Mouse (Mus musculus) c-Kit-positive CD71-negative TER-119-negative erythroid progenitor cells, embryonic 14.5 days (primary cell): ENCODE measurements around the gene Plxna2.

Experiments
- DNase-seq: peaks from one replicate; pipeline ENCODE4 v3.0.0-alpha.2; 2013; ENCODE audit warnings: low read depth

The Plxna2 gene

DNA sequence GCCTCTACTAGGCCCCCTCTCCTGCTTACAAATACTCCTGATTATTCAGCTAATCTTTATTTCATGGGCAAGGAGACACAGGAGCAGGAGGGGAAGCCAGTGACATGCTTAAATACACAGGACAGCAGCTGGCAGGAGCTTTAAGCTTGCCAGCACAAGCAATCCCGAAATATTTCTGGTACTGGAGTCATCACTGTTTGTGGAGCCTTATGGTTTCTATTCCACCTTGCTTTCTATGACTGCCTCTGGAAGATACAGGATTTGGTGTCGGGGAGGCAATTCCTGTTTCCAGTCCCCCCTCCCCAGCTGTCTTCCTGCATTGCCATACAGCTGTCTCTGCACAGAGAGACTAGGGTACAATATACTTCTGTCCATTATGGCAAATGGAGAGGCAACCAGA, 4.7 kb downstream of the Plxna2 start:
- DNase-seq: no peak

DNA sequence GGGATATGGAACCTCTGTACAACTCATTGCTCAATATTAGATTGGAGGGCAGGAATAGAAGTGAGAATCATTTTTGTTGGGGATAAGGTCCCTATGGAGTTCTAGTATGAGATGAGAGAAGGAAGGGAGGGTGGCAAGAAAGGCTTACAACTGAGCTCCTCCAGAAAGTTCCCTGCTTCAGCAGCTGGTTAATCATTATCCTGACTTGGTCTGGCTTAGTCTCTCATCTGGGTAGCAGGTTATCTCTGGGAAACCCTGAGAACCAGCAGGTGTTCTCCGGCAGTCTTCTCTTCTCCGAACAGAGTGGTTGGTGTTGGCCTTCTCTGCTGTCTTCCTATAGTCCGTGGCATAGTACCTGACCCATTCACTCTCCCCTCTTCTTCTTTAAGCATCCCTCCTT, 5.6 kb downstream of the Plxna2 start:
- DNase-seq: no peak

GRCm38 (mm10) chr1:194624411-194624810, 6.4 kb downstream of the Plxna2 start:
- DNase-seq: no peak

DNA sequence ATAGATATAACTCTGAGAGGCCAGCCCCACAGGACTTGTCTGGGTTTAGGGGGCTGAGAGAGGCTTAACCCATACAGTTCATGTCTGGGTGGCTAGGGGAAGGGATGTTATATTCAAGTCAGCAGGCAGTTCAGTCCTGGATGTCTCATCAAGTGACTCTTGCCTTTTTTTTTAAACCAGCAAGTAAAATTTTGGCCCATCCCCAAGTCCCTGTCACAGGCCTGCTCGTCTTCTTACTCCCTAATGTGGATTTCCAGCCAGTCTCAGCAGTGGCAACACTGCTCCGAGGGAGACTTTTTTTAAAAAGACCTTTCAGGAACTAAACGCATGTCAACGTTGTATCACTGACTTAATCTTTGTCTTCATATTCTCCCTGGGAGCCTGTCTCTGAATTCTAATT, 7.0 kb downstream of the Plxna2 start:
- no peak for DNase-seq

DNA sequence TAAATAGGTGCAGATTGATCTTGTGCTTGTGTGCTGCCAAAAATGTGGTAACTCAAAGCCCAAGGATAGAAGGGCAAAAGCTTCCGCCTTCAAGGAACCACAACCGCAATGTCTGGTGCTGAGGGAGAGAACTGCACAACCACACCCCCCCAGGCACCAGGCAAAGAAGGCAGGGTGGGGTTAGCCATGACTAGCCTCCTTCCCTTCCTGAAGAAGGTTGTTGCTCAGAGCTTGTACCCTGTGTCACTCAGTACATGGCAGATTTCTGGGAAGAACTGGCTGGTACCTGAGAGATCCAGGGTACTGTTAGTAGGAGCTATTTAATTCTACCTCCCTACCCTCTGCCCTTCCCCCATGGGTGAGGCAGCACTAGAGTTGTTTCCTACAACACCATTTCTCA, 8.1 kb downstream of the Plxna2 start:
- no peak for DNase-seq

- DNase-seq: no peak
Measured at GRCm38 (mm10) chr1:194627286-194627685, 9.3 kb downstream of the Plxna2 start.

- no peak for DNase-seq
Measured at GRCm38 (mm10) chr1:194629135-194629689, 11.2 kb downstream of the Plxna2 start.

GRCm38 (mm10) chr1:194630498-194631056, 12.6 kb downstream of the Plxna2 start:
- DNase-seq: no peak

- no peak for DNase-seq
Measured at GRCm38 (mm10) chr1:194631574-194631973, 13.6 kb downstream of the Plxna2 start.

- no peak for DNase-seq
Measured at GRCm38 (mm10) chr1:194632029-194632428, 14.0 kb downstream of the Plxna2 start.

DNA sequence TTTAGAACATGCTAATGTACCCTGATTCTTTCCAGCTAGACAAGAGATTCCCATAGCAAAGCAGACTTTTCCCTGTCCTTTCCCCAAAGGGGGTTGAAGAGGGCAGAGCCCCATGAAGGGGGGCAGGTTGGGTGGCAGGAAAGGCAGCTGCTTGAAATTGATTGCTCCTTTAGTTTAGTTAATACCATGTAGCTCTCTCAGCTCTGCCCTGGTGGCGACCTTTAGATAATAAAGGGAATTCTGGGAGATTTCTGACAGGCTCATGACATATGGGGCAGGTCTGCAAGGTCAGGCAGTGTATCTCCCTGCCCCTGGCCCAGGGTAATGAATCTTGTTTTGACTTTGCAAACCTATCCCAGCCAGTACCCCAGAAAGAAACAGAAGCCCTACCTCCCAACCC, 17.4 kb downstream of the Plxna2 start:
- DNase-seq: no peak

- no peak for DNase-seq
Measured at GRCm38 (mm10) chr1:194635942-194636341, 17.9 kb downstream of the Plxna2 start.

DNA sequence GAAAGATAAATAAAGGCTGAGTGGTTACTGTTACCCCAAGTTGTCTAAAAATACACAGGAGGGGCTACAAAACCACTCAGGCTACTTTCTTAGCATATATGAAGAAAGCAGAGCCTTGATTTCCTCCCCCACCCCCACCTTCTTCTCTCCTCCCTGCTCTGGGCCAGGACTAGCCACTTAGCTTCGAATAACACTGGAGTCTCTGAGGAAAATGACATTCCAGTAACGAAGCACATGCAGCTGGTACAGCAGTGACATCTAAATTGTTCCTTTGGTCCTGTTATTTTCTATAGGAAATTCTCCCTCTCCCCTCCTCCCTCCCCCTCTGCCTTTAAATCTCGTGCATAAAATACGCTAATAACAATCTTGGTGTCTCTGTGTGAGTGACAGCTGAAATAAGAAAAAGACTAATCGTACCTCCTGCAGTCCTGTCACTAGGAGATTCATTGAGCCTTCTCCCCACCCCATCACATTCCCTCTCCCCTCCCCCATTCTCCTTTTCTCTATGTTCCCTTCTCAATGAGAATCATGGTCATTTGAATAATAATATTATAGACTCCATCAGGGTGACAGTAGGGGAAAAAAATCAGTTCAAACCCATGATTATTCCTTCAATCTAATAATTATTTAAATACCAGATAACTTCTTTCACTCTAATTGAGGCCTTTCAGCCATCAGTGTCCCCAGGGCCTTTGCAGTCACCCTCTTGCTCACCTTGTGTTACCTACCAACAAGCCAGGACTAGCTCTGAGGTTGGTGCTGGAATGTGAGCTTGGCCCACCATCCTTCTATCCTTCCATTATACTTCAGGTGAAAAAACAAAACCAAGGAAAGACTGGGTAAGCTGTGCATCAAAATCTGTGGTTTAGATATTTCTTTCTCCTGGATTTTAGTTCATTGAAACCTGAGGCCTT, 19.6 kb downstream of the Plxna2 start:
- DNase-seq: no peak

GRCm38 (mm10) chr1:194641601-194642301, 23.7 kb downstream of the Plxna2 start:
- DNase-seq: no peak

DNA sequence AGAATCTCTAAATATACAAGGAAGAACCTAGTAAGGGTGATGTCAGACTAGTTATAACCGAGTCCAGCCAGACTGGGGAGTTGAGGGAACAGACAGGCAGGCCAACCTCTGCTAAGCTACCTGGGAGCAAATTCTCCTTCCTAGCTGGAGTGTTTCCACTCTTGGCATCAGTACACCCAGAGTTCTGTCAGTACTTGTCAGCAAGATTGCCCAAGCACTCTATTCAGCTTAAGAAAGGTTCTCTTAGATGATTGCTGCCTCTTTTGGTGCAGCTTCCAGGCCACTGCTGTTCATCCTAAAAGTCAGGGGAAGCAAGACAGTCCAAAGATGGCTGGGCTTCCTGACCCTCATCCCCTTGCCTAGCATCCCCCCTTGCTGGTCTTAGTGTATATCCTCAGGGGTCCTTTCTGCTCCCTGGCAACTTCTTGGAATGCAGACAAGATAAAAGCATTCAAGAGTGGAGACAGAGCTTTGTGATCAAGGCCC, 24.3 kb downstream of the Plxna2 start:
- no peak for DNase-seq

DNA sequence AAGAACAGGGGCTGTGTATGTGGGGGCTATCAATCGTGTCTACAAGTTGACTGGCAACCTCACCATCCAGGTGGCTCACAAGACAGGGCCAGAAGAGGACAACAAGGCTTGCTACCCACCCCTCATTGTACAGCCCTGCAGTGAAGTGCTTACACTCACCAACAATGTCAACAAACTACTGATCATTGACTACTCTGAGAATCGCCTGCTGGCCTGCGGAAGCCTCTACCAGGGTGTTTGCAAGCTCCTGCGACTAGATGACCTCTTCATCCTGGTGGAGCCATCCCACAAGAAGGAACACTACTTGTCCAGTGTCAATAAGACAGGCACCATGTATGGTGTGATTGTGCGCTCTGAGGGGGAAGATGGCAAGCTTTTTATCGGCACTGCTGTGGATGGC, 25.9 kb downstream of the Plxna2 start:
- no peak for DNase-seq

GRCm38 (mm10) chr1:194645898-194646297, 27.9 kb downstream of the Plxna2 start:
- no peak for DNase-seq

GRCm38 (mm10) chr1:194650076-194650475, 32.1 kb downstream of the Plxna2 start:
- no peak for DNase-seq

DNA sequence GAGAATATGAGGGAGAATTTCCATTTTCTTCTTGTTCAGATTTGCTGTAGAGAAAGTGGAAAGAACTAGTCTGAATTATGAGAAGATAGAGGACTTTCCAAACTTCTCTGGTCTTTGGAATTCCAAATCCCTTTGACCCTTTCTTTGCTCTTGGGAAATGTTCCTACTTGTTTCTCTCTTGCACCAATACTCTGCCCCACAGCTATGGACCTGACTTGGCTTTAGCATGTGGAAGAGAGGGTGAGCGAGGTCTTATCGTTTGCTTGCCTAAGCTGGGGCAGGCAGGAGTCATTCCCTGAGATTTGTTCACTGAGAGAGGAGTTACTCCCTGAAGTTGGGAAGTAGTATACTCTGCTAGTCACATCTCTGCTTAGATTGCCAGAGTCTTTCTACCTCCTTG, 32.5 kb downstream of the Plxna2 start:
- no peak for DNase-seq

DNA sequence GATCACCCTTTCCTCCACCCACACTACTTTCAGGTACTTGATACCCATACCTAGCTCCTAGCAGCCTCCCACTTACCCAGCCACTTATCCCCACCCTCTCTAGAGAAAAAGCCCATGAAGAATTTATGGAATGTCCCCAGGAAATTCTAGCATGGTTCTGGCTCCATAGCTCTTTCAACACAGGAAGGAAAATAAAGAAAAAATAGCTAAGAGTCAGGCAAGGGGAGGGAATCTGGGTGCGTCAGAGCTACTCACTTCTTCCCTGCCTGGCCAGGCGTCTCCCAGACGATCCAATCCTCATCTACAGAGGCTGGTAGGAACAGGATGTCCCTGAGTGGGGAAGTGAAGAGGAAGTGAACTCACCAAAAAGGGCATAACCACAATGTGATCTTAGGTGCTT, 34.0 kb downstream of the Plxna2 start:
- no peak for DNase-seq

DNA sequence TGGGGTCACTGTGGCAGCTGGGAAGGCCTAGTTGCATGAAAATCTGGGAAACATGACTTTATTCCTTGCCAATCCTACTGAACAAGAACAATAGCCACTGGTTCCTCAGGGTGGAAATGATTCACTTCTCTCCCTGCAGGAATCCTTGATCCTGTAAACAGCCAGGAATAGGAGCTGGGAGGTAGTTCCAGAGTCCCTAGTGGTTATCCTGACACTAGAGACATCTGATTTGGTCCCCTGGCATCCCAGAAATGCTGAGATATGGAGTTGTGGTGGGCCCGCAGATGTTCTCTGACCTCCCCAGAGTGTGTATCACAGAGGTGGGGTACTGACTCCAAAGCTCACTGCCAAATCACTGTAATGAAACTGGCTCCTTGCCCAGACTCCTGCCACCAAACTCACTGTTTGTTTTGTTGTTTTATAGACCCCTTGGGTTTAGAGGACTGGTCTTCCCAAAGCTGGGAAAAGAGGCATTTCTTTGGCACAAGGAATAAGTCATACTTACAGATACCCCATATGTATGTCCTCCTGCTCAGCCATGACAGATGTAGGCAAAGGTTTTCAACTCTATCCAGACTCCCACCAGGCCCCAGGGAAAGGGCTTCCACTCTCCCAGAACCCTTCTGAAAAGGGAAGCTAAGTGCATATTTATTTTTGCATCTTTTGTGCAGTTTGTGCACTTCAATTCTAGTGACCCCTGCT, 40.6 kb downstream of the Plxna2 start:
- no peak for DNase-seq
